Mouse (Mus musculus) B cell, adult (primary cell): ENCODE data around the gene Matn1. TPM values are rescaled to one million over a fixed set of nuclear protein-coding genes. Genes with fewer than 3 reads are reported as not detected.

Experiments
- total RNA-seq: library from RNA; stranded (reverse); gene quantifications from 4 replicates; pipeline ENCODE4 v1.2.4, GENCODE M21; 2023; ENCODE audit not compliant: inconsistent age

Matn1 gene
- 0.70 to 1.7 TPM (median 0.99 TPM) in 4 replicates for total RNA-seq

DNA sequence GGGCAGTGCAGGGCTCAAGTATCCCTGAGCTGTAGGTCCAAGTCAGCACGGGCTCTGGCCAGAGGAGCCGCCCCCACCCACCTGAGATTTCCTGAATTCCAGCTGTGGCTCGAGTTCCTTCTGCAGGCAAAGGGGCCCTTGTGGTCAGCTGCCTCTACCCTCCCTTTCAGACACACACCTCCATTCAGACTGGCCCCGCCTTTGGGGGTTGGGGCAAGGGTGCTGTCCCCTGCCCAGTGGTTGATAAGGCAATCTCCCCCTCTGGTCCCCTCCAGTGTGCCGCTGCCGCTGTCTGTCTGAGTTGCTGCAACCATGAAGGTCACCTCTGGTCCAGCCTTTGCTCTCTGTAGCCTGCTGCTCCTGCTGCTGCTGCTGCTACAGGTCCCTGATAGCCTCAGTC lies at the start of gene Matn1:
TSS of gene Matn1 (plus strand) at position 274 of the 400 bp plus-strand sequence.

DNA sequence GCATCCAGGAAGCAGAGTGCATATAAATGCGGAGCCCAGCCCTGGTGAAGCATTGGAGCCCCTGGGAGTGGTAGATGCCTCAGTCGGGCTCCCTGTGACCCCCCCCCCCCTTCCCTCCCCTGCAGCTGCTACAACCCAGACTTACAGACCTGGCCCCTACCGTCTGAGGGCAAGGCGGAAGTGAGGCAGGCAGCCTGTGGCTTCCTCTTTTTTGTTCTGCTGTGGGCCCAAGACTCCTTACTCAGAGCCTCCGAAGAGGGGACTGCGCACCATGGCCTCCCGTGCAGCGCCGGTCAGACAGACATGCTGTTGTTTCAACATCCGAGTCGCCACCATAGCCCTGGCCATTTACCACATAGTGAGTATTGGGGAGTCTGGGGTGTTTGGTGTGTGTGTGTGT lies 31.1 kb upstream of the Matn1 start, which contains the start of gene Laptm5:
TSS of gene Laptm5 (plus strand) at position 49 of the 400 bp plus-strand sequence.

Other genes starting within 250 kb of the Matn1 start
- 5.1 to 9.7 TPM (median 5.4 TPM) in 4 replicates for gene Sdc3, start 151.8 kb upstream of the Matn1 start, total RNA-seq
- gene Laptm5, start 31.3 kb upstream of the Matn1 start, total RNA-seq: 1,105 to 1,323 TPM (median 1,268 TPM) in 4 replicates